ENCODE assay signal across 8 mouse cellular contexts in the genomic region with DNA sequence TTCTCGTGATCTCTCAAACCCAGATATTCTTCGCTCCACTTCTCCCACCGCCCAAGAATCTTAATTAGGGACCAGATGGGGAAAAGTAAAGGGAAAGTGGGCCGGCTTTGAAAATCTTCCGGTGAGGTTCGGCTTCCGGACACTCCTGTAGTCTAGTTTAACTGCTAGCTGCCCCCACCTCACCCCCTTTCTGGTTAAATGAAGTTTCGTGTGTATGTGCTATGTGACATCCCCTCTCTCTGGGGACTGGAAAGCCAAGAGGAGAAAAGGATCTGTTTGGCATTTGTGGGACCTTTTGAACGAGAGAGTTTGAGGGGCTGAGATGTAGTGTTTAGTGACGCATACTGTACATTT. TPM values are rescaled to one million over a fixed set of nuclear protein-coding genes. Genes with fewer than 3 reads are reported as not detected.
DNase-seq lines count a peak whose midpoint lies in the region; ATAC-seq lines count a peak whose summit lies in the region.

A gene (minus strand): TSS at position 270 of the 354 bp plus-strand sequence.

- H3K4me2 ChIP-seq in midbrain, embryonic 13.5 days (replicated peaks) = peak within 1 kb of the TSS; percentile 80

- H3K9ac ChIP-seq in midbrain, embryonic 13.5 days (replicated peaks) = peak within 1 kb of the TSS; percentile 79

- peaks cover 35% of the 10 kb centered on the region for H3K4me1 ChIP-seq in midbrain, embryonic 13.5 days (replicated peaks)

- H3K27ac ChIP-seq in midbrain, embryonic 13.5 days = peak within 1 kb of the TSS; percentile 90

- under 1% methylated on average over 10 of the region's 10 CpGs for WGBS in midbrain, embryonic 13.5 days

- peaks cover 7% of the 10 kb centered on the region for H3K36me3 ChIP-seq in midbrain, embryonic 13.5 days

- peak; percentile 35 for DNase-seq in embryo, embryonic 10.5 days (ENCODE audit: low spot score)
- DNase-seq in embryo, embryonic 10 days (ENCODE audit: low spot score) = no peak
- peak; percentile 32 for DNase-seq in thymus, postnatal 0 days (ENCODE audit: low spot score)
- DNase-seq in thymus, adult 18-20 months = no peak
- DNase-seq in layer of hippocampus, postnatal 25 days (ENCODE audit: extremely low spot score in 1 of 2, low spot score in 1 of 2) = no peak
- DNase-seq in urinary bladder, adult 2 months (ENCODE audit: low spot score) = no peak
- no peak for DNase-seq in ovary, postnatal 14 days (ENCODE audit: low spot score)

- no peaks in the 10 kb centered on the region for H3K9me3 ChIP-seq in midbrain, embryonic 13.5 days

- no peak for ATAC-seq in midbrain, embryonic 13.5 days

- H3K27me3 ChIP-seq in midbrain, embryonic 13.5 days = no peaks in the 10 kb centered on the region

- H3K4me3 ChIP-seq in midbrain, embryonic 13.5 days (replicated peaks) = peak within 1 kb of the TSS; percentile 70

RNA-seq across cellular contexts. Expression of the gene that starts here (rescaled TPM):
- polyA plus RNA-seq in thymus, postnatal 0 days (2015; fragmentation: Nextera tagmentation; extraction: Ambion mirVana) = 19.0 and 19.3 TPM in 2 replicates
- 10 to 100 TPM; 16.3 to 19.3 TPM for total RNA-seq in layer of hippocampus, postnatal 25 days (2021)
- polyA plus RNA-seq in midbrain, embryonic 13.5 days (2015; fragmentation: Nextera tagmentation; extraction: Ambion mirVana) = 41.1 and 42.4 TPM in 2 replicates
- polyA plus RNA-seq in urinary bladder, adult 2 months (2012; rRNA removed) = 8.0 and 9.6 TPM in 2 replicates

Comparison
In these comparisons a context has a peak if more than half of its experiments do, and no peak if none do; other contexts are left out.
1. DNase-seq: peak in embryo, embryonic 10.5 days (single experiment) and thymus, postnatal 0 days (single experiment); none in embryo, embryonic 10 days (single experiment), thymus, adult 18-20 months (0 of 2), layer of hippocampus, postnatal 25 days (0 of 2), urinary bladder, adult 2 months (single experiment) and ovary, postnatal 14 days (single experiment).